Mouse (Mus musculus) testis, adult 2 months (tissue): Measurements from ENCODE around the gene Ap1m1.

Experiments used
- CTCF ChIP-seq: fragments of 200-500 bp; IDR thresholded peaks from 2 replicates; pipeline ENCODE4 v1.5.1; 2012; ENCODE audit warnings: low read depth, mild to moderate bottlenecking, inconsistent platforms, low read length, moderate library complexity; ENCODE audit not compliant: control insufficient read depth, insufficient read depth, insufficient replicate concordance
- POLR2A ChIP-seq: fragments of 200-500 bp; IDR thresholded peaks from 2 replicates; pipeline ENCODE4 v1.6.1; 2012; ENCODE audit warnings: low read depth, mild to moderate bottlenecking, inconsistent platforms, low read length, moderate library complexity; ENCODE audit not compliant: control insufficient read depth

- TF ChIP-seq POLR2A (no peak), CTCF (no peak)
Measured at GRCm38 (mm10) chr8:72190215-72190539, 49.6 kb upstream of the Ap1m1 start.
